Mouse (Mus musculus) hindbrain, embryonic 13.5 days (tissue): ENCODE results near the gene Plscr4. TPM values are rescaled to one million over a fixed set of nuclear protein-coding genes. Genes with fewer than 3 reads are reported as not detected.
A peak's percentile ranks its signal among the peaks of the same experiment; 100 is the strongest.

Source experiments
- ATAC-seq: fragments of 200-750 bp; cut with Nextera tagmentation; 2 replicates; pipeline ENCODE4 v1.8.0; 2017; ENCODE audit warnings: moderate TSS enrichment; ENCODE audit not compliant: low FRiP score
- H3K27ac ChIP-seq: fragments of 300-500 bp; sonication (generic); 2 replicates; pipeline ENCODE4 v1.5.1; 2015; ENCODE audit warnings: inconsistent platforms, mild to moderate bottlenecking, moderate library complexity
- H3K27me3 ChIP-seq: fragments of 300-500 bp; sonication (generic); 2 replicates; pipeline ENCODE4 v1.6.1; 2015; ENCODE audit warnings: mild to moderate bottlenecking, inconsistent platforms
- H3K36me3 ChIP-seq: fragments of 300-500 bp; sonication (generic); 2 replicates; pipeline ENCODE4 v1.6.1; 2015; ENCODE audit warnings: mild to moderate bottlenecking, inconsistent platforms
- H3K4me1 ChIP-seq: fragments of 300-500 bp; sonication (generic); replicated peaks from 2 replicates; pipeline ENCODE4 v1.6.1; 2015; ENCODE audit warnings: inconsistent platforms
- H3K4me2 ChIP-seq: fragments of 300-500 bp; sonication (generic); 2 replicates; pipeline ENCODE4 v1.6.1; 2015; ENCODE audit warnings: inconsistent platforms, mild to moderate bottlenecking, moderate library complexity
- H3K4me3 ChIP-seq: fragments of 300-500 bp; sonication (generic); 2 replicates; pipeline ENCODE4 v1.5.1; 2015; ENCODE audit warnings: mild to moderate bottlenecking, inconsistent platforms
- H3K9ac ChIP-seq: fragments of 300-500 bp; sonication (generic); 2 replicates; pipeline ENCODE4 v1.6.1; 2015; ENCODE audit warnings: mild to moderate bottlenecking, inconsistent platforms
- H3K9me3 ChIP-seq: fragments of 300-500 bp; sonication (generic); 2 replicates; pipeline ENCODE4 v1.6.1; 2016; ENCODE audit warnings: inconsistent platforms
- whole genome bisulfite sequencing: fragments of 180-500 bp; shearing (Covaris S2); methylation state at CpG from one replicate; pipeline ENCODE4 v1.1.7; 2015; 5-methylcytosine and 5-hydroxymethylcytosine counted together
- polyA plus RNA-seq: library from polyadenylated mRNA; unstranded; fragments of >200 nt; fragmentation: Nextera tagmentation; extraction: Ambion mirVana; gene quantifications from 2 replicates; pipeline ENCODE4 v1.2.1, GENCODE M21; 2015

Plscr4 gene
- 1.6 and 2.4 TPM in 2 replicates for polyA plus RNA-seq

- Histone ChIP-seq H3K9ac (peak within 1 kb of the TSS; percentile 73), H3K4me3 (peak within 1 kb of the TSS; percentile 57), H3K27me3 (no peaks in the 10 kb centered on the region), H3K27ac (no peak within 1 kb of the TSS), H3K36me3 (no peaks in the 10 kb centered on the region), H3K4me2 (peak within 1 kb of the TSS; percentile 98), H3K4me1 (peaks cover 13% of the 10 kb centered on the region), H3K9me3 (no peaks in the 10 kb centered on the region)
- ATAC-seq, result peak; percentile 89
- 13% methylated on average over 43 of the region's 43 CpGs for WGBS
Observed at GRCm38 (mm10) chr9:92457261-92458058, at the start of gene Plscr4. Gene Plscr4 (plus strand): TSS chr9:92457373.

DNA sequence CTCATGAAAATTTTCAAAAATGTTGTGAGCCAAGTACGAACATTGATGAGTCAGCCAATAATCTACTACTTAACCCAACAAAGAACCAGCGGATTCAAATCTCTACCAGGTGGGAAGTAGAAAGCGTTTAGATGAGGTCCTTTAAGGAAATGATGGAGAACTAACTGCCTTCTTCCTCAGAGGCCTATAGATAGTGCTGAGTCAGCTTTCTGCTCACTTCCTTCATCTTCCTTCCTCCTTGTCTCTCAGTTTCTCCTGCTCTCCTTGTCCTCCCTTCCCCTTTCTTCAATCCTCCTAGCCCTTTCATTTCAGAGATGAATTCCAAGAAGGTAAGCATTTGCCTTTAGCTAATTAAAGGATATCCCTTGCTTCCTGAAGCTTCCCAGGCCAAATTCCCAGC, 46.9 kb upstream of the Plscr4 start:
- WGBS, result 97% methylated on average over 3 of the region's 3 CpGs

GRCm38 (mm10) chr9:92412045-92412444, 45.1 kb upstream of the Plscr4 start:
- Histone ChIP-seq H3K4me3 (no peak overlapping the region), H3K27me3 (no peaks in the 10 kb centered on the region), H3K36me3 (no peaks in the 10 kb centered on the region), H3K27ac (no peak overlapping the region), H3K9ac (no peak overlapping the region), H3K4me1 (no peaks in the 10 kb centered on the region), H3K4me2 (no peak overlapping the region), H3K9me3 (no peaks in the 10 kb centered on the region)
- ATAC-seq, result no peak
- WGBS, result 82% methylated on average over 2 of the region's 2 CpGs

More for the DNA sequence above, 46.9 kb upstream of the Plscr4 start:
- H3K36me3 ChIP-seq, result no peaks in the 10 kb centered on the region
- no peak overlapping the region for H3K27ac ChIP-seq
- H3K4me1 ChIP-seq, result no peaks in the 10 kb centered on the region
- H3K27me3 ChIP-seq, result no peaks in the 10 kb centered on the region
- no peak overlapping the region for H3K4me2 ChIP-seq
- no peaks in the 10 kb centered on the region for H3K9me3 ChIP-seq
- no peak overlapping the region for H3K4me3 ChIP-seq
- H3K9ac ChIP-seq, result no peak overlapping the region
- no peak for ATAC-seq

DNA sequence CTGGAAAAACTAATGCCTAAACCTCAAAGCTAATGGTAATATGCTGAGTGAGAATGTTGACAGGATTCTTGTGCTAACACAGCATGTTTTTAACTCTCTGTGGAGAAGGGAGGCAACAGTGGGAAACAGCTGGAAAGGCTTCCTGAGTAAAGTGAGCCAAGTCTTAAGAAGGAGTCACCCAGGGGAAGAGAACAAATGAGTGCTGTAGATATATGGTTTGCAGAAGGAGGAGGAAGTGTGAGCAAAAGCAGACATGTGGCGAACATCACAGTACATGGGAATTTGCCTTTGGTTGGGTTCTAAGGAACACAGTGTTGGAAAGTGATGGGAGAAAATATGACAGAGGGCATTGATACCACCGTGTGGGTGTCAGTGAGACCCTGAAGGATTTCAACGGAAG, 43.5 kb upstream of the Plscr4 start:
- Histone ChIP-seq H3K4me3 (no peak overlapping the region), H3K4me1 (no peaks in the 10 kb centered on the region), H3K27ac (no peak overlapping the region), H3K36me3 (no peaks in the 10 kb centered on the region), H3K9me3 (no peaks in the 10 kb centered on the region), H3K4me2 (no peak overlapping the region), H3K27me3 (no peaks in the 10 kb centered on the region), H3K9ac (no peak overlapping the region)
- no peak for ATAC-seq
- WGBS, result 91% methylated on average over 3 of the region's 3 CpGs

DNA sequence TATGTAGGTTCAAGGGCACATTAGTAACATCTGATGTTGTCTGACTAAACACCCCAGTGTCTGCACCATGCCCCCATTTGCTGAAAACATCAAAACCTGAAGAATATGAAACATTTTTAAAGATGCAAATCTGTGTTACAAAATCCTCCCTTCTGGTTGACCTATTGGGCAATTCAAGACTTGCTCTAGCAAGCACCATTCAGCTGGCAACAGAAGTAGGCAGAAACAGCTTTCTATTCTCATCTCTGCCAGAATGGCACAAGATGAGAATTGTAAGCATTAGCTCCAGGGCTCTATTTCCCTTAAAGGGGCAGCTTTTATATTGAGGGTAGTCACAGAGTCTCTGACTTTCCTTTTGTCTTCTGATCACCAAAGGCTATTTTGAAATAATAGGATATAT, 19.4 kb upstream of the Plscr4 start:
- Histone ChIP-seq H3K36me3 (no peaks in the 10 kb centered on the region), H3K27ac (no peak overlapping the region), H3K4me2 (no peak overlapping the region), H3K9me3 (no peaks in the 10 kb centered on the region), H3K4me3 (no peak overlapping the region), H3K9ac (no peak overlapping the region), H3K27me3 (no peaks in the 10 kb centered on the region), H3K4me1 (no peaks in the 10 kb centered on the region)
- ATAC-seq, result no peak

DNA sequence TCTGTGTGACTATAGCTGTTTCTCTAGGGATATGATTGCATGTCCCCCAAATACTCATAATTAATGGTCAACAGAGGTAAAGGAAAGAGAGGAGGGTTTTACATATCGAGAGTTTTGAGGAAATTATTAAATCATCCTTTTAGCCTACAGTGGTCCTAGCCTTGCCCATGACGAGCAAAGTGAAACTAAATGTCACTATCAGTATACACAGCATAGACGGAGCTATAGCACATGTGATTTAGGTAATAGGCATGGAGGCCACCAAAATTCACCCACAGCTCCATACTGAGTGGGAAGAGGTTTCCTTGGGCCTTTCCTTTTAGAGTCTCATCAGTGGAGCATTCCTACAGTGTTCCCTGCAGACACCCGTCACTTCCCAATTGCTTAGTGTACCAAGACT, 15.7 kb upstream of the Plscr4 start:
- H3K27ac ChIP-seq, result no peak overlapping the region
- no peaks in the 10 kb centered on the region for H3K9me3 ChIP-seq
- H3K27me3 ChIP-seq, result no peaks in the 10 kb centered on the region
- H3K4me2 ChIP-seq, result no peak overlapping the region
- H3K36me3 ChIP-seq, result no peaks in the 10 kb centered on the region
- H3K4me1 ChIP-seq, result no peaks in the 10 kb centered on the region
- no peak overlapping the region for H3K9ac ChIP-seq
- no peak overlapping the region for H3K4me3 ChIP-seq
- WGBS, result 89% methylated on average over 4 of the region's 4 CpGs
- no peak for ATAC-seq

DNA sequence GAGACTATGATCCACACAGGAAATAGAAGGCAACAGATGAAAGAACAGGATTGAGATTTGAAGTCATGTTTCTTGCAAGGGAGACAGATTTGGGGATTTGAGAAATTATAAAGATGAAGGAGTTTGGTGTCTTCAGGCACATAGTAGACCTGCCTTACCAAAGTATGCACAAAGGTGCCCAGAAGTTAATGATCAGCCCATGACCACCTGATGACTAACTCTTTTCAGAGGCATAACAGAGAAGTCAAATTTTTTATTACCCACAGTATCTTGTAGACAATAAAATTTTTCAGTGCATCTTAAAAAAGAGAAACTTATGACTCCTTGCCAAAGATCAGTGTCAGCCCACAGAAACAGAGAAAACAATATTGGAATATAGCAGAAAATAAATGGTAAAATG, 12.6 kb upstream of the Plscr4 start:
- no peaks in the 10 kb centered on the region for H3K9me3 ChIP-seq
- H3K4me3 ChIP-seq, result no peak overlapping the region
- H3K36me3 ChIP-seq, result no peaks in the 10 kb centered on the region
- H3K27ac ChIP-seq, result no peak overlapping the region
- no peak for ATAC-seq
- H3K4me2 ChIP-seq, result no peak overlapping the region
- H3K27me3 ChIP-seq, result no peaks in the 10 kb centered on the region
- H3K9ac ChIP-seq, result no peak overlapping the region
- no peaks in the 10 kb centered on the region for H3K4me1 ChIP-seq

DNA sequence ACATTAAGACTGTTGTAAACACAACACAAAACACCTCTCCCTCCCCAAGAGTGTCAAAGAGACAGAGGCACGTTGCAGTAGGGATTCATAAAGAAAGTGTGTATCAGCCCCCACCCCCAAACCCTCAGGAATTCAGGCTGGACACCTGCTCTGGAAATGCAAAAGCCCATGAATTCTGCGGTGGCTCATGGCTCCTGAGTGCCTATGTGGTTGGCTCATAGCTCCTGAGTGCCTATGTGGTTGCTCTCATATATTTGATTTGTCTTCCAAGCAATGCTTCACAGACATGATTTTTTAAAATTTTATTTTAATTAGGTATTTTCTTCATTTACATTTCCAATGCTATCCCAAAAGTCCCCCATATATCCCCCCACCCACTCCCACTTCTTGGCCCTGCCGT, 568 bp upstream of the Plscr4 start:
- Histone ChIP-seq H3K4me3 (no peak overlapping the region), H3K9me3 (no peaks in the 10 kb centered on the region), H3K36me3 (no peaks in the 10 kb centered on the region), H3K4me1 (peaks cover 13% of the 10 kb centered on the region), H3K27ac (no peak overlapping the region), H3K27me3 (no peaks in the 10 kb centered on the region), H3K4me2 (no peak overlapping the region), H3K9ac (no peak overlapping the region)
- WGBS, result 90% methylated on average over 3 of the region's 3 CpGs
- ATAC-seq, result no peak

DNA sequence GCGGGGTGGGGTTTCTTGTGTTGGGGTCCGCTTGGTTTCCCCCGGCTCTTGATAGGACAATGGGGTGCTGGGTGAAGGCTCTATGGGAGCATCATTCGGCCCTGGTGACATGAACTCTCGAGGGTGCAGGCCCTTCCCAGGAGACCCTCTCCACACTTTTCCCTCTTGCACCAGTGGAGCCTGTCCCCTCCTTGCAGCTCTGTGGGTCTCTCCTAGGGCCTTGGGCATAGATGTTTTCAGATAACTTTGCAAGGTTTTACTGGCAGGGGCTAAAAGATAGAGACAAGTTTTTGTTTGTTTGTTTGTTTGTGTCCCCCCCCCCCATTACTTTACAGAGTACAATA, 858 bp downstream of the Plscr4 start:
- Histone ChIP-seq H3K9me3 (no peaks in the 10 kb centered on the region), H3K9ac (peak overlapping the region; percentile 73), H3K4me3 (peak overlapping the region; percentile 57), H3K4me2 (peak overlapping the region; percentile 98), H3K27ac (no peak overlapping the region), H3K36me3 (no peaks in the 10 kb centered on the region), H3K27me3 (no peaks in the 10 kb centered on the region), H3K4me1 (peaks cover 13% of the 10 kb centered on the region)
- 0% methylated on average over 5 of the region's 5 CpGs for WGBS
- no peak; the same call in 1 of the 2 replicates for ATAC-seq

DNA sequence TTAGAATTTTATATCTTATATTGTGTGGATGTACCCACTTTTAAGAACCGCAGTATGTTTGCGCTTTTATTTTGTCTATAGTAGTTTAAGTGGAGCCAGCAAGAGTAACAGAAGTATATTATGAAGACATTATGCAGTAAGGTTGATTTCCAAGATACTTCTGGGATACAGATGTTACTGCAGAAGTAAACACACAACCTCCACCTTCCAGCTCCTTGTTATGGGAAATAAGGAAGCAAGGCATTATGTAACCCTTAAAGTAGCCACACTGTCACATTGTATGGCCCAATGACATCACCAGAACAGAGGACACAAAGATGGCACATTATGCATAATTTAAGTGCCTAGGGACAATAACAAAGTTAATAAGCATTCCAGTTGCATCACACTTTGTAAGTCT, 1.2 kb downstream of the Plscr4 start:
- Histone ChIP-seq H3K27ac (no peak overlapping the region), H3K4me1 (peaks cover 13% of the 10 kb centered on the region), H3K9ac (no peak overlapping the region), H3K27me3 (no peaks in the 10 kb centered on the region), H3K4me3 (no peak overlapping the region), H3K36me3 (no peaks in the 10 kb centered on the region), H3K9me3 (no peaks in the 10 kb centered on the region), H3K4me2 (peak overlapping the region; percentile 98; the same call in 1 of the 2 replicates)
- ATAC-seq, result no peak
- 97% methylated on average over 2 of the region's 2 CpGs for WGBS

GRCm38 (mm10) chr9:92467724-92468123, 10.6 kb downstream of the Plscr4 start:
- Histone ChIP-seq H3K27me3 (no peaks in the 10 kb centered on the region), H3K9me3 (no peaks in the 10 kb centered on the region), H3K36me3 (no peaks in the 10 kb centered on the region), H3K4me1 (no peaks in the 10 kb centered on the region), H3K27ac (no peak overlapping the region), H3K9ac (no peak overlapping the region), H3K4me3 (no peak overlapping the region), H3K4me2 (no peak overlapping the region)
- no peak for ATAC-seq
- 83% methylated on average over 4 of the region's 4 CpGs for WGBS

- Histone ChIP-seq H3K27ac (no peak overlapping the region), H3K9me3 (no peaks in the 10 kb centered on the region), H3K4me1 (no peaks in the 10 kb centered on the region), H3K4me2 (no peak overlapping the region), H3K27me3 (no peaks in the 10 kb centered on the region), H3K36me3 (no peaks in the 10 kb centered on the region), H3K9ac (no peak overlapping the region), H3K4me3 (no peak overlapping the region)
- WGBS, result 71% methylated on average over 5 of the region's 5 CpGs
- no peak for ATAC-seq
Observed at GRCm38 (mm10) chr9:92472256-92472855, 15.2 kb downstream of the Plscr4 start.

DNA sequence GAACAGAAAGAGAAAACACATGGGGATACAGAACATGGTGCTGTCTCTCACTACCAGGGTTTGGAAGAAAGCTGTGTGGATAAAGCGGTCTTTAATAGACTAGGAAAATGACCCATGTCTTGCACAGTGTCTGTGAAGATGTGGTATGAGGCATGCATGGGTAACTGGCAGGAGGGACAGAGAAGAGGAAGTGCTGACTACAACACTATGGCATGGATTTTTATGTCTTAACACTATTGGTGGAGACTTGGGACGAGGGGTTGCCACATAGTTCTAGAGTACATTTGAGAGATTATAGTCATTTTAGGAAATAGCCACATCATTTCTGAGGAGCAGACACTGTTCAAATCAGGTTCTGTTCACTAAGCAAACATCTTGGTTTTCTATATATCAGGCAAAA, 16.0 kb downstream of the Plscr4 start:
- no peaks in the 10 kb centered on the region for H3K9me3 ChIP-seq
- ATAC-seq, result no peak

More for the DNA sequence above, 16.0 kb downstream of the Plscr4 start:
- no peak overlapping the region for H3K4me3 ChIP-seq
- H3K9ac ChIP-seq, result no peak overlapping the region
- H3K36me3 ChIP-seq, result no peaks in the 10 kb centered on the region
- 94% methylated on average over 2 of the region's 2 CpGs for WGBS
- H3K4me2 ChIP-seq, result no peak overlapping the region
- no peak overlapping the region for H3K27ac ChIP-seq
- H3K4me1 ChIP-seq, result no peaks in the 10 kb centered on the region
- H3K27me3 ChIP-seq, result no peaks in the 10 kb centered on the region
